Mouse (Mus musculus) left cerebral cortex, postnatal 4 days (tissue): ENCODE data around the gene Olfm2. TPM values are rescaled to one million over a fixed set of nuclear protein-coding genes. Genes with fewer than 3 reads are reported as not detected.
A peak's percentile ranks its signal among the peaks of the same experiment; 100 is the strongest.
"Not testable (repeated sequence)": the region's sequence is repeated elsewhere in the genome, so short reads cannot be mapped to it uniquely, and the experiment has no call there.

Source experiments
- DNase-seq: peaks from one replicate; pipeline ENCODE4 v3.0.0-alpha.2; 2022
- intact Hi-C: fragments of 180-260 bp; cut with DNase I; formaldehyde crosslinking; loops from one replicate; pipeline ENCODE4 v1.15.1; 2025
- total RNA-seq, 2 experiments: library from RNA; stranded (reverse); gene quantifications; 2 replicates each; pipeline ENCODE4 v1.2.3; 2021

Olfm2 gene
- total RNA-seq, 2 experiments from 2014 or later, result 229 to 241 TPM

DNA sequence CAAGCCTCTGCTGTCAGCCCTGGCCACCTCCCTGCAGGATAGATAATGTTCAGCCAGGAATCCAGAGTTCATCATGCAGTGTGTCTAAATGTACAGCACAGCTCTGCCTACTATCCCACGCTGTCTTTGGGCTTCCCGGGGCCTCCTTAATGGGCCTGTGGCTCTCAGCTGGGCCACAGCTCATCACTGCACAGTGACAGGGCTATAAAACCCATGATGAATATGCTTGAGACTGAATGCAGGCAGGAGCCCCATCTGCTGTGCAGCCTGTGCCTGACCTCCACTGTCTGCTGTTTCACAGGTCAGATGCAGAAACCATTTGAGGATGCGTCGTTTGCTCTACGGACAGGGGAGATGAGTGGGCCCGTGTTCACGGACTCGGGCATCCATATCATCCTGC is 83.3 kb downstream of the Olfm2 start:
- intact Hi-C loops, result no loop called here
- DNase-seq, result no peak

DNA sequence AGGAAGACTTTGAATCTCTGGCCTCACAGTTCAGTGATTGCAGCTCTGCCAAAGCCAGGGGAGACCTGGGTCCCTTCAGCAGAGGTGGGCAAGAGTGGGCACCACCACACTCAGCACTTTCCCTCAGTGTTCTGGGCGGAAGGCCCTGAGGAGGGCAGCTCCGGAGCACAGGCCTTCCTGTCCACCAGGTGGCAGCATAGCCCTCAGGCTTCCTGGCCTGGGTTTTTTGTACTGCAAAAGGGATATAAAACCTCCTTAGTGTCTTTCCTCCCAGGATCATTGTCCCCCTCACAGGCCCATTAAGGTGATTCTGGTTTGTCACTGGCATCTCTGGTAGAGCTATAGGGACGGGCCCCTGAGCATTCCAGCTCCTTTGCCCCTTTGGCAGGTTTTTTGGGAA is 83.8 kb downstream of the Olfm2 start:
- peak; percentile 80 for DNase-seq
- intact Hi-C loops, result no loop called here

DNA sequence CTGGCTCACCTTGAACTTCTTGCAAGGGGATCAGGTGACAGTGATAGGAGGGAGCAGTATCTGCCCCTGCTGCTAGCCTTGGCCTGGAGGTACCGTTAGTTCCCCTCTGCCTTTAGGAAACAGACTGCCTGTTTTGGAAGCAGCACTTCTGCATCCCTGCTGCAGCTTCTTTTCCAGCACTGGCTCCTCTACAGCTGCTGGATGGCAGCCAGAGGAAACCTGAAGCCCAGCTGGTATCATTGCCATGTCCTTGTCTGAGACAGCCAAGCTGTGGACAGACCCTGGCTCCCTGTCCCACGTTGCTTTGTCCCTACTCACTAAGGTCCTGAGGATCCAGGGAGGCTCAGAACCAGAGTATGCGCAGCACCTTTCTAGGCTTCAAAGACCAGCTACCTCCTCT is 88.6 kb downstream of the Olfm2 start:
- intact Hi-C loops, result loop anchor here (5.0 kb wide), 1 partner anchor 175 kb away; no protein-coding TSS in a partner anchor

DNA sequence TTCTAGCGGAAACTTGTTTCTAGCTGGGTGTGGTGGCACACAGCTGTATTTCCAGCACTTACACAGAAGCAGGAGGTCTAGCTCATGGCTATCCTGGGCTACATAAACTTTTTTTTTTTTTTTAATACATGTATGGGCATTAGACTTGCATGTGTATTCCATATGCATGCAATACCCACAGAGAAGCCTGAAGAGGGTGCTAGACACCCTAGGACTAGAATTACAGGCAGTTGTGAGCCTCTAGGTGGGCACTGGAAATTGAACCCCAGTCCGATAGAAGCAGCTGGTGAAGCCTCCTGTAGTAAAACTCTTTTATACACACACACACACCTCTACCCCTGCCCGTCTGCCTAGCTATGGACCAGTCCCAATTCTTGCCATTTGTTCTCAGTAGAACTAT is 92.3 kb downstream of the Olfm2 start:
- DNase-seq, result no peak
- intact Hi-C loops, result no loop called here

More for the DNA sequence above, 88.6 kb downstream of the Olfm2 start:
- DNase-seq, result peak; percentile 56

DNA sequence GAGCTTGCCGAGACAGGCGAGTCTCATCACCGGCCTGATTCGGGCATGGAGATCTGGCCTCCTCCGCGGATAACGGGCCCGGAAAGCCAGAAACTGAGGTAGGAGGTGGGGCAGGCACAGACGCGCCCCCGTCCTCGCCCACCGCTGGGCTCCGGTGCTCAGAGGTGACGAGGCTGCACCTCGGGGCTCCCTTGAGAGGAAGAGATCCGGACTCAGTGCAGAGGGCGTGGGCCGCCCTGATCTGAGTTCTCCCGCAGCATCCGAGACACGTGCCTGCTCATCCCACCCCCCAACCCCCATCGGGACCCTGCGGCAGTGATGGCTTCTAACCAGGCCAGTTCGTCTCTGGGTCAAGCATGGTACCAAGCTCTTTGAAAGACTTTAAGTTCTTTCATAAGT is 93.9 kb downstream of the Olfm2 start:
- intact Hi-C loops, result no loop called here
- peak; percentile 39 for DNase-seq

DNA sequence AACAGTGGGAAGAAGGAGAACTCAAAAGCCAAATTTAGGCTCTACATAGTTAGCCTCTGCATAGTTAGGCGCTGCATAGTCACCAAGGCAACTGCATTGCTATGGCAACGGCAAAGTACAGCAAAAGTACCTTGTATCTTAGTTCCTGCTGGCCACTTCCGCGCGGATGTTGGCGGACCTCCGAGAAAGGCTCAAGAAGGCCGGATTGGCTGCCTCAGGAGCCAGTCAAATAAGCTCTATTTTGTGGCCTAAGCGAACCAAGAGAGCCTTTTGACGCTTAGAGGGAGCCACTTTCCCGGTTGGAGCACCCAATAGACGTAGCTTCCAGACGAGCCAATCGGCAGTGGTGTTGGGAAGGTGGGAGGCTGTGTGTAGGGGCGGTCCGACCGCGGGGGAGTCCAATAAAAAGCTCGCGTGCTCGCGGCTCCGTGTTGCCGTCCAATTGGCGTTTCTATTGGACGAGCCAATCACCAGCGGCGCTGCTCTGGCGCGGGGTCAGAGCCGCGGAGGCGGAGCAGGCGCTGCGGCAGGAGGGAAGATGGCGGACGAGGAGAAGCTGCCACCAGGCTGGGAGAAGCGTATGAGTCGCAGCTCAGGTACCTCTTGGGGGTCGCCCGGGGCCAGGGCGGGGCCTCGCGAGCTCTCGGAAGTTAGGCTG is 94.4 kb downstream of the Olfm2 start, which contains the start of gene Pin1:
Gene Pin1, plus strand, starts transcription at position 494 of the 658 bp plus-strand sequence.
- DNase-seq, result peak; percentile 98
- intact Hi-C loops, result loop anchor here (2.0 kb wide), 1 partner anchor 49 kb away; no protein-coding TSS in a partner anchor

DNA sequence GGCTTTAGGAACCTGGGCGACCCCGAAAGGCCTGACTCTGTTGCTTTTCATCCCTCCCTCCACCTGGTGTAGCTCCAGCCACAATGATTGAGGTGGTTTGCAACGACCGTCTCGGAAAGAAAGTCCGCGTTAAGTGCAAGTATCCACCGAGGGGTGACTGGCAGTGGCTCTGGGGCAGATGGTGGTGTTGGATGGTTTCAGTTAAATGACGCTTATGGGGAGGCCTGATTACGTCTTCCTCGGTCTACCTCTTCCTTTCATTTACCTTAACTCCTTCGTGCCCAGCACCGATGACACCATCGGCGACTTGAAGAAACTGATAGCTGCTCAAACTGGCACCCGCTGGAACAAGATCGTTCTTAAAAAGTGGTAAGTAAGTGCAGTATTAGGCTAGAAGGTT is 101.0 kb downstream of the Olfm2 start:
- DNase-seq, result no peak
- intact Hi-C loops, result no loop called here

DNA sequence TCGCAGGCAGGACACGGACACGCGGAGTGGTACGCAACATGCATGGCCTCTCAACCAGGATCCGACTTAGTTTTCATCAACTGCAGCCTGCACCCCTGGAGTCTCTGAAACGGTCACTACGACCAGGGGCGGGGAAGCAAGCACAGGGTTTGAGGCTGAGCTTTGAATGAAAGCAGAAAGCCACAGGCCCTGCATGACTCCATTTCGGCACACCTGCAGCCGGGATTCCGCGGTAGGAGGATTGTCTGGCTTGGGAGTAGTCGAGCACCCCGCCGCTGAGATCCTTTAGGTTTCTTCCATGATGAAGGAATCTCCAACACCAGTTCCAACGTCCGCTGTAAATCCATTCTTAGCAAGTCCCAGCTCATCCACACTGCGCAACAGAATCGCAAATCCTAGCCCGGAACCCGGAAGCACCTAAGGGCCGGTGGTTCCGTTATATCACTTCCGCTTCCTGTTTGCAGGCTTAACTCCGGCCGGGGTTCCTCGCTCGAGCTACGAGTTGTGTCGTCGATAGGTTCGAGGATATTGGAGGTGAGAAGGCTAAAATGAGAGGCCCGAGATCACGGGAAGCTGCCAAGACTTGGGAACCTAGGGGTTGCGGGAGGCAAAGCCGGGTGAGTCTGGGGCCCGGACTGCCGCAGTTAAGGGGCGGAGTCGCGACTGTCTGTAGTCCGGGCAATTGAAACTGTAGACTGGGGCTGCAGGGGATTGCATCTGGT is 101.6 kb downstream of the Olfm2 start, which contains the start of gene Fbxl12:
Gene Fbxl12, minus strand, starts transcription at position 408 of the 722 bp plus-strand sequence.
- DNase-seq, result peak; percentile 61

DNA sequence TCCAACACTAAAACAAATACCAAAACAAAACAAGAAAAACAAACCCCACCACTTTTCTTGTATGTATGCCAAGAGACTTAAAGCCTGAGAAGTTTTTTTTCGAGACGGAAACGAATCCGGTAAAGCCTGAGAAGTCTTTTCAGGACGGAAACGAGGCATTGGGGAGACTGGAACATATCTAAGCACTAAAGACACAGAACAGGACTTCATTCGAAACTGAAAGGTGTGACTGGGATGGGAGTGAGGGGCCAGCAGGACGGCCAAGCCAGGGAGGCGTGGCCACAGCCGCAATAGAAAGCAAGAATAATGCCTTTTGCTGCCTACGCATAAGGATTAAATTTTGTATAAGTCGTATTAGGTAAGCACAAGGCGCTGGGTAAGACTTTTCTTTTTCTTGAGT is 102.4 kb downstream of the Olfm2 start:
- no peak for DNase-seq
- intact Hi-C loops, result no loop called here

More for the DNA sequence above, 101.6 kb downstream of the Olfm2 start, which contains the start of gene Fbxl12:
- intact Hi-C loops, result no loop called here

DNA sequence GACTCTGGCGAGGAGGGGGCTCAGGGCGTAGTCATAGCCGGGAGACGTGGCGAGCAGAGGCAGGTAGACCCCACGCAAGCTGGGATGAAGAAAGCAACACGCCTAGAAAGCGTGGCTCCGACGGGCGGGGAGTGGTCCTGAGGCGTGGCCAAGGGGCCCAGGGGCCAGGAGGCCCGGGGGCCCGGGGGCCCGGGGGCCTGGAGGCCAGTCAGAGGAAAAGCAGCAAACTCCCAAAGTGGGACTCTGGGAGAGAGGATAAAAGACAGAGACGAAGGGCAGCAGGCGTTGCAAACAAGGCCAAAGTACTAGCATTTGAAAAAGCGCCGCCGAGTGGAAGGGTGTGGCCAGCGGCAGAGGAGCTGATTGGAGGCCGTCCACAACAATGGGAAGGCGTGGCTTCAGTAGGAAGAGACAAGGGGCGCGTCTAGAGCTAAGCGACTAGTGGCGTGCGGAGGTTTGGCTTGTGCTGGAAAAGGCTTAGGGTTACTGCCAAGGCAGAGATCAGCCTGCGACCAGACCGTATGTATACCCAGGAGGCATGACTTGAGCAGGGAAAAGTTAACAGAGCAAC is 103.2 kb downstream of the Olfm2 start:
- intact Hi-C loops, result no loop called here
- peak; percentile 81 for DNase-seq

DNA sequence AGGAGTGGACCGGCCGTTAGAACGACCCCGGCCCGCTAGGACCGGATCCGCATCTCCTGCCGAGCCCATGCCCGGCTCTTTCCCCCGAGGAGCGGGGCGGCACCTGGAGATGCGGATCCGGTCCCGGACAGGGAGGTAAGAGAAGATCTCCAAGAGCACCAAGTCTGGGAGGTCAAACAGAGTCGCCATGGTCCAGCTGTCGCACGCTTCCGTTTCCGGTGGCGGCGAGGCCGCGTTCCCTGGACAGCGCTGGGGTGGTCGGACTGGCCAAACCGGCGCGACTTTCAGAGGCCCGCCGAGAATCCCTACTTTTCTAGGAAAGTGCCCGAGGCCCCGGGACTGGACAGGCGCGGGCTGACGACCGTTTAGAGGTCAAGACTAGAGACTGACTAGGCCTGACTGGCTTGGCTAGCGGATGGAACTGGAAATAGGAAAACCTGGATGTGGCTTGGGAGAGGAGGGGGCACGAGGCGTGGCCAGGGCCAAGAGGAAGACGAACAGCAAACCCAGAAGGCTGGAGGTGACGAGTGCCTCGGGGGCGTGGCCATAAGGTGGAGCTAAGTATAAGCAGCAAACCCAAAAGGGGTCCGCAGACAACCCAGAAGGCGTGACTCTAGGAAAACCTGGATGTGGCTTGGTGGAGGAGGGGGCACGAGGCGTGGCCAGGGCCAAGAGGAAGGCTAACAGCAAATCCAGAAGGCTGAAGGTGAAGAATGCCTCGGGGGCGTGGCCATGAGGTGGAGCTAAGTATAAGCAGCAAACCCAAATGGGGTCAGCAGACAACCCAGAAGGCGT is 103.9 kb downstream of the Olfm2 start, which contains the start of gene Ubl5:
Gene Ubl5, plus strand, starts transcription at position 778 of the 795 bp plus-strand sequence.
- intact Hi-C loops, result no loop called here
- peak; percentile 96 for DNase-seq

DNA sequence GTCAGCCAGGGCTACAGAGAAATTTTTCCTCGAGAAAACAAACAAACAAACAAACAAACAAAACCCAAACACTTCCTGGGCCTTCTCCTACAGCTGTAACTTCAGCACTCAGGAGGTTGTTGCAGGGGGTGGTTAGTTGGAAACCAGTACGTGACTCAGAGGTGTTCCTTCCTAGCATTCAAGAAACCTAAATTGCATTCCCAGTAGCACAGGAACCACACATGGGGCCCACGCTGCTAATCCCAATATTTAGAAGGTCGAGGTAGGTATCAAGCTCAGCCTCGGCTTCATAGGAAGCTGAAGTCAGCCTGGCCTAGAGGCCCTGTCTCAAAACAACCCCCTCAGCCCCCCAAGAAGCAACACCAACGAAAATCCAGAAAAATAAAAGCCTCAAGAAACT is 104.6 kb downstream of the Olfm2 start:
- intact Hi-C loops, result no loop called here
- no peak for DNase-seq

DNA sequence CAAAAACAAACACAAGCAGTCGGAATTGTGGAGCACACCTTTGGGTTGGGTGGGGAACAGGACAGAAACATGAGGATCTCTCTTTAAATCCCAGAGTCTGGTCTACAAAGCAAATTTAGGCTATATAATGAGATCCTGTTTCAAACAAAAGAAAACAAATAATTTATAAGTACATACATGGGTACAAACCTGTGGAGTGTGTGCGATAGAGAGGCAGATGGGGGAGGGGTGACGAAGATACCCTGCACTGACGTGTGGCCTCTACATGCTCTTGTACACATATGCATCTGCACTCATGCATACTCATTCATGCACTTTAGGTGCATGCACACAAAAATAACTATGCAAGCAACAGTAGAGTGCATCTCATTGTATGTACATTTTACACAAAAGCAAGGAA is 106.7 kb downstream of the Olfm2 start:
- intact Hi-C loops, result no loop called here
- no peak for DNase-seq

DNA sequence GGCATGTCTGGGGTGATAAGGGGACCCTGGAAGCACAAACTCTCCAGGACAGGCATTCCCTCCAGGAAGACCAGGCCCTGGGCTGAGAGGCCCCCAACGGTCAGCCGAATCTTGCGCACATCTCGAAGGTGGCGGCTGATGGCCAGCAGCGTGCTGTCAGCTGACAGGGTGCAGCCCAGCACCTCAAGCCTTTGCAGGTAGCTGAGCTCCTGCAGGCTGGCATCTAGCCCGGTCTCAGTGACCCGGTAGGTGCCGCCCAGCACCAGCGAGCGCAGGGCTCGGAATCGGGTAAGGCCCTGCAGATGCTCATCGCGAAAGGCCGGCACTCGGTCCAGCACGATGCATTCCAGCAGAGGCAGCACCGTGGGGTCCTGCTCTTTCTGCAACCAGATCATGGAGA is 107.6 kb downstream of the Olfm2 start:
- no peak for DNase-seq
- intact Hi-C loops, result no loop called here

DNA sequence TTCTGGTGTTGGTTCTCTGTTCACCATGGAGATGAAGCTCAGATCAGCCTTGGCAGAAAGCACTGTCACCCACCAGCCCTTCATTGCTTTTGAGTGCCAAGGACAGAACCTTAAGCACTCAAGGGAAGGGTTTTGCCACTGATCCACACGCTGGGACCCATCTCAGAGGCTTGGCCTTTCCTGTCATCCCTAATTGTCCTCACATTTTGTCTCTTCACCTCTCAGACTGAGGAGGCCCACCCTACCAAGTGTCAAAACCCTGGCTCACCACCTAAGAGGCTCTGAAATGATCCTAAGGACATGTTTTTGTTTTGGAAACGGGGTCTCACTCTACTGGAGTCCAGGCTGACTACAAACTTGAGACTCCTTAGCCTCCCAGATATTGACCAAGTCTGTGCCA is 109.4 kb downstream of the Olfm2 start:
- no peak for DNase-seq
- intact Hi-C loops, result no loop called here

DNA sequence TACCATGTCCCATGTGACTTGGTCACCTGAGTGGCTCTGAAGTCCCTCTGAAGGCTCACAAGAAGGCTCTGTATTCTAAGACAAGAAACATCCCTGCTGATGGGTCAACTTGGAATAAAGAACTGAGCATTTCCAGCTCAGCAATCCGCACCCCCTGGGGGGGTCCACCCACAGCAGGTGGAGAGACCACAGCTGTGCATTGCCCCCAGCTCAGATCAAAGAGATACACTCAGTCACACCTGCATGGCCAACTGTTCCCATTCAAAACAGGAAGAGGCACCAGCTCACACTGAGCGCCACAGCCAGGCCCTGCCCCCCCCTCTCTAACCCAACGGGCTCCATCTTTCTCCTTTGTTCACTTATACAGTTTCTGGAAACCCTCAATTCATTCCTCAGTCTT is 109.9 kb downstream of the Olfm2 start:
- no peak for DNase-seq

DNA sequence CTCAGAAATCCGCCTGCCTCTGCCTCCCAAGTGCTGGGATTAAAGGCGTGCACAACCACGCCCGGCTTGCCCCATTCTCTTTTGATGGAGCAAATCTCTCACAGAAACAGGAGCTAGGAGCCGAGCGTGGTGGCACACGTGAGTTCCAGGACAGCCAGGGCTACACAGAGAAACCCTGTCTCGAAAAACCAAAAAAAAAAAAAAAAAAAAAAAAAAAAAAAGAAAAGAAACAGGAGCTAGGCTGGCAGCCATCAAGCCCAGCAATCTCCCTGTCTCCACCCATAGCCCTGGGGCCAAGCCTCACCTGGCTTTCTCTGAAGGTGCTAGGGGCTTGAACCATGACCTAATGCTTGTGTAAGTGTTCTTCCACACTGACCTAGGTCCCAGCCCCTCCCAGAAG is 110.5 kb downstream of the Olfm2 start:
- intact Hi-C loops, result not testable (repeated sequence)

More for the DNA sequence above, 109.9 kb downstream of the Olfm2 start:
- intact Hi-C loops, result no loop called here

DNA sequence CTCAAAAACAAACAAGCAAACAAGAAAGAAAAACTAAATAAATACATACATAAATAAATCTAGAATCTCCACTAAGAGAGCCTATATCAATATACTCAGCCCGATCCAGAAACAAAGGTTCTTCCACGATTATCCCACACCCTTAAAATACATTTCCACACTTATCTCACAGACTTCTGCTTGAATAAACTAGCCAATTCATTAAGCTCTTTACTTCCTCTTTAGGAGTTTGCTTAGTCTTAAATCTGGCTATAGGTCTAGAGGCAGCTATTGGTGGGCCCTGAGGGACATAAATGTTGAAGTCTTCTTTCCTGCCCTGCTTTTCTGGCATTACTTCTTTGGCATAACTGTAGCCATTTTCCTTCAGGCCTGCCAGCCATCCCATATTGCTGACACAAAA is 114.8 kb downstream of the Olfm2 start:
- intact Hi-C loops, result no loop called here
- DNase-seq, result no peak

More for the DNA sequence above, 110.5 kb downstream of the Olfm2 start:
- not testable (repeated sequence) for DNase-seq
